Mouse (Mus musculus): ENCODE measurements around the gene Nr2e1. TPM values are rescaled to one million over a fixed set of nuclear protein-coding genes. Genes with fewer than 3 reads are reported as not detected.

Gene Nr2e1
- total and polyA plus RNA-seq, 3 experiments, result not detected

DNA sequence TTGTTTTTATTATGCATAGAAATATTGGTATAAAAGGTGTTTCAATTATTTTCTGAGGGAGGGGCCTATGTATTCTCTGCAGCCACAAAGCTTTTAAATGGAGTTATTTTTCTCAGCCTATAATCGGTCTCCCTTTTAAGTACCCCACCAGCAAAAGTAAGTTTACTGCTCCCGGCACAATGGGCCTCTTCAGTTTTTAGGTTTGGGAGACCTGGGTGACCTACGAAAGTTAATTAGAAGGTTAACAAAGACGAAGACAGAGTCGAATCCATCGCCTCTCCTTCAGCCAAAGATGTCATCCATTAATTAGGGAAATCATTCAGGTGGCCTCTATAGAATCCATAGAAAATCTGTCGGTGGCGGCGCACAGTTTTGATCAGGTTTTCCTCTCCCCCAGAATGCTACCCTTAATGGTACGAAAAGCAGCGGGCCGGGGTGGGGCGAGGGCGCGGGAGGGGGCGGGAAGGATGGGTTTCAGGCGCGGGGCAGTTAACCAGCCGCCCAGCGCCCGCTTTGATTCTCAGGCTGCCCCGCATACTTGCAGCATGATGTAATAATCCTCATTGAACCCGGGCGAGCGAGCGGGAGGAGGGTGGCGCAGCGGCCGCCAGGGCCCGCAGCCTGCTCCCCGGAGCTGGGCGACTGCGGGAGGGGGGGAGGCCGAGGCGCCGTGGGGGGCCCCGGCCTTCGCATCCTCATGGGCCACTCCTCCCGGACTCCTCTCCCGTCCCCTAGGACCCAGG is 30.4 kb upstream of the Nr2e1 start:
- Histone ChIP-seq H3K27ac (ENCODE audit: control insufficient read depth, low read depth, low read length) (no peak overlapping the region), H3K4me1 (ENCODE audit: control insufficient read depth in 1 of 2, insufficient read depth in 2 of 2, low read length in 2 of 2) (no peaks in the 10 kb centered on the region), H3K4me3 (ENCODE audit: control insufficient read depth in 1 of 2, insufficient read depth in 1 of 2, low read depth in 2 of 2, low read length in 2 of 2) (no peak overlapping the region), H3K36me3 (ENCODE audit: control insufficient read depth in 1 of 2, insufficient read depth in 2 of 2, low read length in 2 of 2) (no peaks in the 10 kb centered on the region), H3K9me3 (replicated peaks; ENCODE audit: insufficient read depth, low read length) (no peaks in the 10 kb centered on the region), H3K9ac (ENCODE audit: control insufficient read depth, low read depth, low read length, poor library complexity, severe bottlenecking) (no peak overlapping the region), H3K79me2 (ENCODE audit: control insufficient read depth, insufficient read depth, low read length, poor library complexity) (no peaks in the 10 kb centered on the region), H3K27me3 (ENCODE audit: control insufficient read depth in 1 of 2, insufficient read depth in 2 of 2, low read length in 2 of 2) (peaks cover 0 to 3% of the 10 kb centered on the region in 2 experiments; a peak in 2 of 4 replicates)
- TF ChIP-seq MYB (IDR thresholded peaks at IDR 0.05; ENCODE audit: low read depth, low read length), result no peak
- TF ChIP-seq CTCF (IDR thresholded peaks at IDR 0.05 in 2 of 3, conservative IDR thresholded peaks at IDR 0.05 in 1 of 3; ENCODE audit: control insufficient read depth in 1 of 3, insufficient read depth in 1 of 3, low read depth in 2 of 3, low read length in 3 of 3, poor library complexity in 1 of 3, severe bottlenecking in 1 of 3), result no peak
- no peak for TF ChIP-seq SIN3A (IDR thresholded peaks at IDR 0.05; ENCODE audit: low read length)
- no peak for DNase-seq (ENCODE audit: low read depth, low spot score)

GRCm38 (mm10) chr10:42613075-42613474 is 29.6 kb upstream of the Nr2e1 start:
- Histone ChIP-seq H3K27me3 (ENCODE audit: control insufficient read depth in 1 of 2, insufficient read depth in 2 of 2, low read length in 2 of 2) (peaks cover 0 to 3% of the 10 kb centered on the region in 2 experiments; a peak in 2 of 4 replicates), H3K79me2 (ENCODE audit: control insufficient read depth, insufficient read depth, low read length, poor library complexity) (no peaks in the 10 kb centered on the region), H3K4me1 (ENCODE audit: control insufficient read depth in 1 of 2, insufficient read depth in 2 of 2, low read length in 2 of 2) (no peaks in the 10 kb centered on the region), H3K36me3 (ENCODE audit: control insufficient read depth in 1 of 2, insufficient read depth in 2 of 2, low read length in 2 of 2) (no peaks in the 10 kb centered on the region), H3K9me3 (replicated peaks; ENCODE audit: insufficient read depth, low read length) (no peaks in the 10 kb centered on the region), H3K4me3 (ENCODE audit: control insufficient read depth in 1 of 2, insufficient read depth in 1 of 2, low read depth in 2 of 2, low read length in 2 of 2) (no peak overlapping the region), H3K27ac (ENCODE audit: control insufficient read depth, low read depth, low read length) (no peak overlapping the region), H3K9ac (ENCODE audit: control insufficient read depth, low read depth, low read length, poor library complexity, severe bottlenecking) (no peak overlapping the region)
- no peak for DNase-seq (ENCODE audit: low read depth, low spot score)
- no peak for TF ChIP-seq TCF12 (IDR thresholded peaks at IDR 0.05; ENCODE audit: low read depth, low read length)
- no peak for TF ChIP-seq UBTF (IDR thresholded peaks at IDR 0.05; ENCODE audit: borderline replicate concordance, insufficient read depth, low read depth, low read length)
- no peak for TF ChIP-seq NELFE (IDR thresholded peaks at IDR 0.05; ENCODE audit: low read depth, low read length)
- no peak for TF ChIP-seq SIN3A (IDR thresholded peaks at IDR 0.05; ENCODE audit: low read length)

DNA sequence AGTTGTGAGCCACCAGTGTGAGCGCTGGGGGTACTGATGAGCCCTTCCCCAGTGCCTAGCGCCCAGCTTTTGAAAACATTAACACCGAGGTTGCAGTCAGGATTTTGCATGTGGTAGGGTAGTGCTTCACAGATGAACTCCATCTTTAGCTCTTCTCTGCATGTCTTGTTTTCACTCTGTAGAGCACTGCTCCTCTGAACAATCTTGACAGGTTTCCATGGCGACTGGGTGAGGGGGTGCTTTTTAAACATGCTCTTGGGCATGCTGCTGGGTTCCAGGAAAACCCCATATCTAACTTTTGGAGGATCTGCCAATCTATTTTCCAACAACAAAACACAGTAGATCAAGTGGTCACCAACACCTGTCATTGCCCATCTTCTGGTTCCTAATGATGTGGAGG is 23.3 kb upstream of the Nr2e1 start:
- Histone ChIP-seq H3K36me3 (ENCODE audit: control insufficient read depth in 1 of 2, insufficient read depth in 2 of 2, low read length in 2 of 2) (no peaks in the 10 kb centered on the region), H3K79me2 (ENCODE audit: control insufficient read depth, insufficient read depth, low read length, poor library complexity) (no peaks in the 10 kb centered on the region), H3K9ac (ENCODE audit: control insufficient read depth, low read depth, low read length, poor library complexity, severe bottlenecking) (no peak overlapping the region), H3K9me3 (replicated peaks; ENCODE audit: insufficient read depth, low read length) (no peaks in the 10 kb centered on the region), H3K27ac (ENCODE audit: control insufficient read depth, low read depth, low read length) (no peak overlapping the region), H3K4me1 (ENCODE audit: control insufficient read depth in 1 of 2, insufficient read depth in 2 of 2, low read length in 2 of 2) (no peaks in the 10 kb centered on the region), H3K27me3 (ENCODE audit: control insufficient read depth in 1 of 2, insufficient read depth in 2 of 2, low read length in 2 of 2) (no peaks in the 10 kb centered on the region), H3K4me3 (ENCODE audit: control insufficient read depth in 1 of 2, insufficient read depth in 1 of 2, low read depth in 2 of 2, low read length in 2 of 2) (no peak overlapping the region)
- no peak for DNase-seq (ENCODE audit: low read depth, low spot score)
- no peak for TF ChIP-seq MAX (IDR thresholded peaks at IDR 0.05; ENCODE audit: low read length)
- TF ChIP-seq EP300 (IDR thresholded peaks at IDR 0.05; ENCODE audit: low read depth in 1 of 2, low read length in 2 of 2), result no peak
- no peak for TF ChIP-seq RAD21 (IDR thresholded peaks at IDR 0.05; ENCODE audit: low read depth, low read length)
- TF ChIP-seq TBP (IDR thresholded peaks at IDR 0.05; ENCODE audit: low read depth, low read length), result no peak
- no peak for TF ChIP-seq ZNF384 (IDR thresholded peaks at IDR 0.05; ENCODE audit: low read depth, low read length)
- TF ChIP-seq TAL1 (IDR thresholded peaks at IDR 0.05; ENCODE audit: low read length), result no peak
- TF ChIP-seq USF1 (IDR thresholded peaks at IDR 0.05; ENCODE audit: low read depth, low read length), result no peak
- TF ChIP-seq ETS1 (IDR thresholded peaks at IDR 0.05; ENCODE audit: low read depth, low read length), result no peak
- no peak for TF ChIP-seq MYC (IDR thresholded peaks at IDR 0.05; ENCODE audit: low read depth, low read length)
- TF ChIP-seq BHLHE40 (IDR thresholded peaks at IDR 0.05; ENCODE audit: borderline replicate concordance, low read depth, low read length), result no peak
- TF ChIP-seq TCF12 (IDR thresholded peaks at IDR 0.05; ENCODE audit: low read depth, low read length), result no peak
- no peak for TF ChIP-seq E2F4 (IDR thresholded peaks at IDR 0.05; ENCODE audit: borderline replicate concordance, low read depth, low read length)
- TF ChIP-seq NRF1 (IDR thresholded peaks at IDR 0.05; ENCODE audit: insufficient read depth, low read depth, low read length, poor library complexity, severe bottlenecking), result no peak
- no peak for TF ChIP-seq ZC3H11A (IDR thresholded peaks at IDR 0.05; ENCODE audit: low read depth, low read length)
- no peak for TF ChIP-seq USF2 (IDR thresholded peaks at IDR 0.05; ENCODE audit: borderline replicate concordance in 1 of 2, insufficient read depth in 1 of 2, low read depth in 1 of 2, low read length in 2 of 2)
- TF ChIP-seq MEF2A (IDR thresholded peaks at IDR 0.05; ENCODE audit: extremely low read depth, insufficient replicate concordance, low read depth, low read length, poor library complexity, severe bottlenecking), result no peak
- TF ChIP-seq SMC3 (IDR thresholded peaks at IDR 0.05; ENCODE audit: low read depth, low read length), result no peak
